Mouse (Mus musculus) ovary, postnatal 14 days (tissue): ENCODE measurements around the gene Kiz.

Experiments
- DNase-seq: peaks from one replicate; pipeline ENCODE4 v3.0.0; 2022; ENCODE audit warnings: low spot score

Kiz gene

GRCm38 (mm10) chr2:146871300-146872269 is 15.9 kb downstream of the Kiz start:
- DNase-seq = no peak

GRCm38 (mm10) chr2:146872697-146873096 is 17.0 kb downstream of the Kiz start:
- DNase-seq = no peak

DNA sequence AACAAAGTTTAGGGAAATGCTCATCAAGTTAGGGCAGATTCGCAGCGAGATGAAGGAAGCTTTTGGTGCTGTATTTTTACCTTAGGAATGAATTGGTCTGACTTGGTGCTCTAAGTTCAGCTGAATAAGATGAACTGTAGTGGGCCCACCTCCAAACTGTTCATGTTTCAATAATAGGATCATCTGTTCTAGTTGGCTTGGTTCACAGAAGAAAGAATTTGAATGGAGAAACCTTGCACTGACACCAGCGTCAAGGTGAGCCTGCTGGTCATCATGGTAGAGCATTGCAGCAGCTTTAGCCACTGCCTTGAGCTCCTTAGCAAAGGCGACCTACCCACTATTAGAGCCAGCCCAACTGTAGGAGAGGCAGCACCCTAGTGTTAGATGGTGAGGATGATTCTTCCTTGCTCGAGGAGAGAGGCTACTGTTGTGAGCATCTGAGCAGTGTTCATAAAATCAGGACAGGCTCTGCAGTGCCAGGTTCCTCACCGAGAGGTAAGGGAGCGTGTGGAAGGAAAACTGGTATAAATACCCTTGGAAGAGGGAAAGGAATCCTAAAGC is 18.3 kb downstream of the Kiz start:
- no peak for DNase-seq

DNA sequence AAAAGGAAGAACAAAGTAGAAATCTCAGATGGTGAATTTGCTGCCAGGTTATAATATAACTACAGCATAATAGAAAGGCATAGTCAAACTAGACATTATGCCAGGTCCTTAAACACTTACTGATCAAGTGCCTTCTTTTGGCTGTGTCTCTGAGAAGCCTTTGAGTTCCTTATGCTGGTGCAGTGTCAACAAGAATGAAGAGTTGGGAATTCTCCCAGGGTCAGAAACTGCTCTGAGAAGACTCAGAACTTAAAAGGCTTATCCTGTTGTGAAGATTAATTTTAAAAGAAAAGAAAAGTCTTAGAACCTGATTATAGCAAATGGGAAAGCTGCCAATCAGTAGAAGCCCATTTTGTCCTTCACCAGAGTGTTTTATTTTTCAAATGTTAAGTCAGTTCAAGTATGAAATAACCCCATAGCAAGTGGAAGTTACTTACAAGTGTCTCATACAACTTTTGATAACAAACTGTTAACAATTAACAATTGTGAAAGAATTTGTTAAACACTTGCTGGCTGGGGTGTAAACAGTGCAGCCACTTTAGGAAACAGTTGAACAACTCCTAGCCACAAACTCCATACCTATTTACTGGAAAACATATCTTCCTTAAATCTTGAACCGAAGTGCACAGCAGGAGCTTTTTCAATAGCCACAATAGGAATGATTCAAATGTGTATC is 21.9 kb downstream of the Kiz start:
- no peak for DNase-seq

GRCm38 (mm10) chr2:146881623-146882022 is 26.0 kb downstream of the Kiz start:
- DNase-seq = no peak

GRCm38 (mm10) chr2:146884291-146884855 is 28.7 kb downstream of the Kiz start:
- no peak for DNase-seq

- no peak for DNase-seq
These were observed 33.2 kb downstream of the Kiz start for GRCm38 (mm10) chr2:146888786-146889414.

- no peak for DNase-seq
These were observed 43.3 kb downstream of the Kiz start for GRCm38 (mm10) chr2:146898977-146899376.

DNA sequence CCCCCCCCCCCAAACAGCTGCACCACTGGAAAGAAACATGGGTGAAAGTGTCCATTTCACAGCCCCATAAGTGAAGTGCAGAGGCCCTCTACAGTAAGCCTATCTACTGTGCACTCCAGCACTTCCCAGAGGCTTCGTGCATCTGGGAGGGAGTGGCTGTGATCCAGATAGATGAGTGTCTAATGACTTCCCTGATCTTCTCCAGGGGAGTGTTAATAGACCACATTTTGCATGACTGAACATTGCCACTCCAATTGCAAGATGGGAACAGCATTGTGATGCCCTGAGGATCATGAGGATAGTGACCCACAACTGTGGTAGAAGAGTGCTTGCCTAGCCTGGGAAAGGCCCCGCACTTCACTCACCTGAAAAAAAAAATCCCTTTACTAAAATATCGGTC is 60.4 kb downstream of the Kiz start:
- no peak for DNase-seq

DNA sequence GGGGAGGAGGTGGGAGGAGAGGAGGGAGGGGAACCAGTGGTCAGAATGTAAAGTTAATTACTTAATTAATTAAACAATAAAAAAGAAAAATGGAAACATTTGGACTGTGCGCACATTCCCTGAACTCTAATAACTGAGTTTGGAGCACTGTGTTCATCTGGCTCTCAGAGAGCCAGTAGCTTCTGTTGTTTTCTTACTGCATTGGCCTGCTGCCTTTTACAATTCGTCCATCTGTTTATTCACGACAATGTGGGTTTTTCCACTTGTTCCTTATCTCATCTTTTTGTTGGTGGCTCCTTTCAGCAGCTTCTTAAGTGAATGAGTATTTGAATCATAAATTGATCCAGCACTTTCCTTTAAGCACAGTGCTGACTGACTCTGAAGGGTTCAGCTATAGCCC is 62.1 kb downstream of the Kiz start:
- no peak for DNase-seq

- no peak for DNase-seq
These were observed 64.9 kb downstream of the Kiz start for GRCm38 (mm10) chr2:146920375-146921160.

GRCm38 (mm10) chr2:146925296-146925695 is 69.6 kb downstream of the Kiz start:
- no peak for DNase-seq

GRCm38 (mm10) chr2:146925846-146926245 is 70.2 kb downstream of the Kiz start:
- DNase-seq = no peak

DNA sequence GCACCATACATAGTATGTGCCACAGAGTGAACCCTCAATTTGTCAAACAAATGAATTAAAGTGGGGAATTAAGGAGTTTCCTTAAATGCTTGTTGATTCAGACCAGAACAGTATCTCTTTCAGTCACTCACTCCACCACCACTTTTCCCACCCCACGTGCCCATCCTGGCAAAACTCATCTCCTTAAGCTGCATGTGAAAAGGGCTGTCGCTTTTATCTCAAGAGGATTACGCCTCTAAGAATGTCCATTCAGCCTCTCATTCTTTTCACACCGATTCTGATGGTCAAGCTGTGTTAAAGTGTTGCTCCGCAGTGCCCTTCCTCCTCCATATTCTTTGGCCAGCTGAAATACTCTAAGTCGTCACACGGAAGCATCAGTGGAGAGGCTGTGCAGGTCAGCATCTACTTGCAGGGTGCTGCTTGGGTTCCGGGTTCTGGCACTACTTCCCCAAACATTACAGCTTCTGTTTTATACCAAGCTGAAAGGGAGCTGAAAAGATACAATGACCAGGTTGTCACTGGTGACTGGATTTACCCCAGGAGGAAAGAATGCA is 92.6 kb downstream of the Kiz start:
- no peak for DNase-seq

DNA sequence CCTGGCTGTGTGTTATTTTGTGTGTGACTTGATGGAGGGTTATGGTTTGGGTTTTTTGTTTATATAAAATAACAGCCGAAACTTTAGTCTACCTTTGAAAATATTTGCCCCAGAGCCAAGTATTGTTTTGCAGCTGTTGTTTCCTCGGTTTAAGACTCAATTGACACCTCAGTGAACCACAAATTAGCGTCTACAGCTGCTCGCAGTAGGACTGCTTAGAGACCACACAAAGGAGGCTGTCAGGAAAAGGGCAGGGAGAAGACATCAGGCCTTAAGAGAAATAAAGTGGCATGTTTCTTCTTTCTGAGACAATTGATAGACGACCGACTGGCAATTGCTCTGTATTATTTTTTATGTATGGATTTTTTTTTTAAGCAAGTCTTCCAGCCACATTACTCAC is 100.7 kb downstream of the Kiz start:
- DNase-seq = no peak

- DNase-seq = no peak
These were observed 102.8 kb downstream of the Kiz start for GRCm38 (mm10) chr2:146958398-146958911.

DNA sequence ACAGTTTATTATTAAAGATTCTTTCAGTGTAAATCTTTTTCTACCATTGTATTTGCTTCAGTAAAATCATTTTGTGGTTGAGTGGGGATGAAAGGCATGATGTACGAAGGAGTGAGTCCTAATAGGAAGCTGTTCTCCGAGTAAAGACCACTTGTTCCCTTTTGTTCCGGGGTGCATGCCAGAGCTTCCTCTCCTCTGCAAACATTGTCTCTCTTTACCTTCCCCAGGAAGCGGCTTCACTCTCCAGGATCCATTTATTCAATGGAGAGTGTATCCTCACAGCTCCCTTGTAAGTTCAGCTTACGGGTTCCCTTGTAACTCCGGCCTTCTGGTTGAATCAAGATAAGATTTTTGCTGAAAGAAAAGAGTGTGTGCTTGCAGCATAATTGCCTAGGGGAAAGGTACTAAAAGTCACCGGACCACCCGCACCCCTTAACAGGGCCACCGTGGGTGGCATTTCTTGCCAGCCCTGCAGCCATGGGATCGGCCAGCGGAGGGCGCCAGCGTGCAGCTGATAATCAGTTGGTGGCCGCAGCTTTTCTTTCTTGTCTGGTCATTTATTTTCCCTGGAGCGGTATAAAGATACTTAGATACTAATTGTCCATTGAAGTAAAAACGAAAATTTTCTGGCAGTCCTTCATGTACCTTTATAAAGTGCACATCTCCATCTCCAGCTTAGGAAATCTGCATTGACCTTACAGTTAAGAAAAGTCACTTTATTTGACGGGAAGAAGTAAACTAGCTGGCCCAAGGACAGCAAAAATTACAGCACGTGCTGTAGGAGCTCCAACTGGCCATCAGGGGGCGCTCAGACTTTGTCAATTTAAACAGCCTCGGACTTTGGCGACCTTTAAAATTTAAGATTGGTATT is 103.5 kb downstream of the Kiz start:
- DNase-seq = peak; percentile 84

DNA sequence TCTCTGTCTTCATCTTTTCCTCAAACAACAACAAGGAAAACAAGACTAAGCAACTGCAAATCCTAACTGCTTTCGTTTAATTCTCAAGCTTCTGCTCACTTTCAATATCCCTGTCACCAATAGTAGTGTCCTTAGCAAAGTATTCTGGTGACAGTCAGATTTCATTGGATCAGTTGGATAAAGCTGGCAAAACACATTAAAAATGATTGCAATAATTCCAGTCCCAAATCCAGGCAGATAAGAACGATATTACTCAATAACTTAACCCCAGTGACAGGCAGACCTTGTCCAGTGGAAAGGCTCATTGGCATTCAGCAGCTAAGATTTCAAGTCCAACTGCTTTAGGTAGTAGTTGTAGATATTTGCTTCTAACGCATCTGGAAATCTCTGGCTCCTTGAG is 119.4 kb downstream of the Kiz start:
- DNase-seq = no peak

DNA sequence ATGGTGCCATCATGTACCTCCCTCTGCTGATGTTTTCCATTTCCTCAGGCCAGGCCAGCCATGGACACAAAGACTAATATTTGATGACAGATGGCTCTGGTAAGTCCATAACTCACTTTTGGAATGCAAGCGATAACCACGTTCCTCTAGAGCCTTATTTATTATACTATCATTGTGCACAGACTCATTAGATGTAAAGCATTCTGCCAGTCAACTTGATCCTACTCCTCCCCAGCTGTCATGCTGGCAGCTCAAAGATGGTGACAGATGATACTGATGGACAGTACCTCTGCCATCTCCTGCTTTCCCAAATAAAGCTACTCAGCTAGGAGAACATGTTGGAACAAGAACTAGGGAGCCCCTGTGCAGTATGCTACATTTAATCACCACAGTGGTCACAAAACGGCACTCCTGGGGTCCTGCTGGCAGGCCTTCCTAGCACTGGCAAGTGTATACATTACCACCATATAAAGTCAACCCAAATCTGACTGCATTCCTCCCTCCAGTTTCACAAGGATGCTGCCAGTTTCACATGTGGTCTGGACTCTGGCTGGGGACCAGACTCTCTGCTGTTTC is 119.9 kb downstream of the Kiz start:
- DNase-seq = no peak
